Mouse (Mus musculus) kidney, adult 2 months (tissue): Measurements from ENCODE around the gene Klk5.

Experiments
- CTCF ChIP-seq: fragments of 200-500 bp; conservative IDR thresholded peaks from 2 replicates; pipeline ENCODE4 v1.5.1; 2011; ENCODE audit warnings: low read depth, mild to moderate bottlenecking, control low read depth, low read length, moderate library complexity, mixed read lengths; ENCODE audit not compliant: insufficient read depth, insufficient read length
- POLR2A ChIP-seq: fragments of 200-500 bp; IDR thresholded peaks from one replicate; pipeline ENCODE4 v1.6.1; 2011; ENCODE audit warnings: low read depth, low read length, control low read depth

- no peak for TF ChIP-seq CTCF
- no peak for TF ChIP-seq POLR2A
Observed at GRCm38 (mm10) chr7:43824199-43824598, 17.6 kb upstream of the Klk5 start, which contains the start of gene Klk6.
